Mouse (Mus musculus) stomach, embryonic 14.5 days (tissue): ENCODE measurements around the gene Hist1h2bk. TPM values are rescaled to one million over a fixed set of nuclear protein-coding genes. Genes with fewer than 3 reads are reported as not detected.
A peak's percentile ranks its signal among the peaks of the same experiment; 100 is the strongest.
"Not testable (repeated sequence)": the region's sequence is repeated elsewhere in the genome, so short reads cannot be mapped to it uniquely, and the experiment has no call there.

Source experiments
- ATAC-seq: fragments of 200-750 bp; cut with Nextera tagmentation; 2 replicates; pipeline ENCODE4 v1.8.0; 2017; ENCODE audit warnings: low read depth, moderate TSS enrichment; ENCODE audit not compliant: insufficient number of reproducible peaks, insufficient read depth, low FRiP score
- H3K27ac ChIP-seq: fragments of 300-500 bp; sonication (generic); 2 replicates; pipeline ENCODE4 v1.5.1; 2014; ENCODE audit warnings: mild to moderate bottlenecking, low read length, moderate library complexity, mixed read lengths
- H3K27me3 ChIP-seq: fragments of 300-500 bp; sonication (generic); 2 replicates; pipeline ENCODE4 v1.6.1; 2014; ENCODE audit warnings: low read length, control low read depth, mixed read lengths; ENCODE audit not compliant: control insufficient read depth, insufficient read depth
- H3K36me3 ChIP-seq: fragments of 300-500 bp; sonication (generic); 2 replicates; pipeline ENCODE4 v1.6.1; 2014; ENCODE audit warnings: mild to moderate bottlenecking, control low read depth, low read length, moderate library complexity, mixed read lengths; ENCODE audit not compliant: control insufficient read depth, insufficient read depth
- H3K4me1 ChIP-seq: fragments of 300-500 bp; sonication (generic); 2 replicates; pipeline ENCODE4 v1.6.1; 2014; ENCODE audit warnings: low read length, control low read depth, mixed read lengths; ENCODE audit not compliant: control insufficient read depth, insufficient read depth
- H3K4me2 ChIP-seq: fragments of 300-500 bp; sonication (generic); replicated peaks from 2 replicates; pipeline ENCODE4 v1.6.1; 2014; ENCODE audit warnings: low read depth, low read length, control low read depth
- H3K4me3 ChIP-seq: fragments of 300-500 bp; sonication (generic); 2 replicates; pipeline ENCODE4 v1.5.1; 2014; ENCODE audit warnings: low read depth, low read length, control low read depth
- H3K9ac ChIP-seq: fragments of 300-500 bp; sonication (generic); replicated peaks from 2 replicates; pipeline ENCODE4 v1.6.1; 2014; ENCODE audit warnings: low read depth, mild to moderate bottlenecking, control low read depth, low read length, moderate library complexity, mixed read lengths
- H3K9me3 ChIP-seq: fragments of 300-500 bp; sonication (generic); 2 replicates; pipeline ENCODE4 v1.6.1; 2016; ENCODE audit warnings: low read depth, low read length, control low read depth; ENCODE audit not compliant: control insufficient read depth
- WGBS: fragments of 180-500 bp; shearing (Covaris S2); extraction: QIAGEN DNeasy Blood & Tissue Kit; methylation state at CpG from one replicate; pipeline ENCODE4 v1.1.7; 2014; 5-methylcytosine and 5-hydroxymethylcytosine counted together
- polyA plus RNA-seq: library from polyadenylated mRNA; unstranded; fragments of >200 nt; fragmentation: Nextera tagmentation; extraction: Ambion mirVana; gene quantifications from 2 replicates; pipeline ENCODE4 v1.2.1, GENCODE M21; 2014

Hist1h2bk gene
- polyA plus RNA-seq, 1 experiment from 2014 or later, result 7.5 TPM

DNA sequence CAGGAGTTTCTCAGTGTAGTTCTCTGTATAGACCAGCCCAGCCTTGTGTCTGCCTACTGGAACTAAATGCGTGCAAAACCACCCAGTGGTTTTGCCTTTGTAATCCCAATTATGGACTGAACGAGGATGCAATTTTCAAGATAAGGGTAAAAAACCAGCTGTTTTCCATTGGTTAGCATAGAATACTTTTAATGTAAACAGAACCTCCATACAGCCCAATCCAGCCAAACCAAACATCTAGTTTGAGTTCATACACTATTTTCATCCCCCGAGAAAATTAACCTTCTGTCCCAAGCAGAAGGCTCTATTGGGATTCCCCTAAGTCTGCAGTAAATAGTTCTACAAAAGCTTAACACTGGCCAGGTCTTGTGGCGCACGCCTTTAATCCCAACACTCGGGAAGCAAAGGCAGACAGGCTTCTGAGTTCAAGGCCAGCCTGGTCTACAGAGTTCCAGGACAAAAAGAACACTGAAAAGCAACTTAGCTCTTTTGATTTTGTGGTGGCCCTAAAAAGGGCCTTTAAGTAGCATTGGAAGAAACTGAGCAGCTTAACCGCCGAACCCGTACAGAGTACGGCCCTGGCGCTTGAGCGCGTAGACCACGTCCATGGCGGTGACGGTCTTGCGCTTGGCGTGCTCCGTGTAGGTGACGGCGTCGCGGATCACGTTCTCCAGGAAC lies 4.9 kb downstream of the Hist1h2bk start:
- H3K27ac ChIP-seq, result peak overlapping the region; percentile 95
- H3K9me3 ChIP-seq, result no peaks in the 10 kb centered on the region
- peak; percentile 2; the same call in 1 of the 2 replicates for ATAC-seq
- under 1% methylated on average over 20 of the region's 24 CpGs for WGBS
- peak overlapping the region; percentile 40 for H3K4me3 ChIP-seq
- H3K4me1 ChIP-seq, result peaks cover 7% of the 10 kb centered on the region; the same call in 1 of the 2 replicates
- H3K9ac ChIP-seq, result peak overlapping the region; percentile 43
- no peaks in the 10 kb centered on the region for H3K36me3 ChIP-seq
- H3K4me2 ChIP-seq, result peak overlapping the region; percentile 73
- no peaks in the 10 kb centered on the region for H3K27me3 ChIP-seq

DNA sequence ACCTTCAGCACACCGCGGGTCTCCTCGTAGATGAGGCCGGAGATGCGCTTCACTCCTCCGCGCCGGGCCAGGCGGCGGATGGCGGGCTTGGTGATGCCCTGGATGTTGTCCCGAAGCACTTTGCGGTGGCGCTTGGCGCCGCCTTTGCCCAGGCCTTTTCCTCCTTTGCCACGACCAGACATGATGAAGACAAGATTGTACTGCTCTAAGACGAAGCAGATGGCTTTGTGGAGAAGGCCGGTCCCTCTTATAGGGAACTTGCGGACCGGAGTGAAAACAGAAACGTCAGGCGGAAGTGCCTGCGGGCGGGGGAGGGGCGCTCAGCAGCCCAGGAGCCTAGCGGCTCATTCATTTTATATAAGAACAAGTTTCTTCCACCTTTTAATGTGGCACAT lies 5.5 kb downstream of the Hist1h2bk start, which contains the start of gene Hist1h4i:
TSS of gene Hist1h4i (minus strand) at position 221 of the 395 bp plus-strand sequence.
- peak within 1 kb of the TSS; percentile 73 for H3K4me2 ChIP-seq
- under 1% methylated on average over 21 of the region's 27 CpGs for WGBS
- H3K4me3 ChIP-seq, result peak within 1 kb of the TSS; percentile 40
- peak within 1 kb of the TSS; percentile 43 for H3K9ac ChIP-seq
- not testable (repeated sequence) for H3K4me1 ChIP-seq, H3K9me3 ChIP-seq, H3K27me3 ChIP-seq, H3K36me3 ChIP-seq
- peak; percentile 65 for ATAC-seq
- peak within 1 kb of the TSS; percentile 95 for H3K27ac ChIP-seq

DNA sequence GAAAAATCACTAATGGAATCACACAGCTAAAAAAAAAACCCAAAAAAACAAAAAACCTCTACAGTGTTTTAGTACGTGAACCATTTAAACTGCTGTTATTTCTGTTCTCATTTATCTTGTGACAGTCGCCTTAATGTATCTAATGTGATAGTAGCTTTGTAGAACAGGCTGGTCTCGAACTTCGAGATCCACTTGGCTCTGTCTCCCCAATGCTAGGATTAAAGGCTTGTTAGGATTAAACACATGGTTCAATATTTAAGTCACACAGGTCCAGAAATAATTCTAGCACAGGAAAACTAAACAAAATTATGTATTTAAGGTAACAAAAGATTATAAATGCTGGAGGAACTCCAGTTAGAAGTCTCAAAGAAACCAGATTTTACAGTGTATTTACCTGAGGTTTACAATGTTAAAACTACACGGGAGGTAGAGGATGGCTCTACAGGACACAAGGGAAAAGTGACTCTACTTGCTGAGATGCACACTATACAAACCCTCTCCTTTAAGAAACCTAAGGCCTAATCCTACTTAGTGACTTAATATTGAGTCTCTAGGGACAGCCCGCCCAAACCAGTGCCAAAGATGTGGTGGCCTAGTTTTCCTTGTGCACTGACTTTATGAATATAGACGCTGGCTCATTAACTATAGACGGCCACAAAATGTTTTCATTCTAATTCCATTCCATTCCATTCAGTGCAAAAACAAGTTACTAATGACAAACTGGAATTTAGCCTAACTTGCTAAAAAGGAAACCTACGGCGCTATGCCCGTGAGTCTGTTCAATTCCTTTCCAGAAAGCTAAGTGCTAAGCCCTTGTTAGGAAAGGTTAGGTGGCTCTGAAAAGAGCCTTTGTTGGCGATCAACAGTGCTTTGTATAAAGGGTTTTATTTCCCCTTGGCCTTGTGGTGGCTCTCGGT lies 6.2 kb downstream of the Hist1h2bk start:
- Histone ChIP-seq H3K27me3 (no peaks in the 10 kb centered on the region), H3K9me3 (no peaks in the 10 kb centered on the region), H3K27ac (peak overlapping the region; percentile 95), H3K9ac (peak overlapping the region; percentile 41), H3K4me2 (peak overlapping the region; percentile 73), H3K4me1 (peaks cover 2% of the 10 kb centered on the region; the same call in 1 of the 2 replicates), H3K4me3 (peak overlapping the region; percentile 40), H3K36me3 (no peaks in the 10 kb centered on the region)
- 2% methylated on average over 13 of the region's 13 CpGs for WGBS
- ATAC-seq, result no peak

DNA sequence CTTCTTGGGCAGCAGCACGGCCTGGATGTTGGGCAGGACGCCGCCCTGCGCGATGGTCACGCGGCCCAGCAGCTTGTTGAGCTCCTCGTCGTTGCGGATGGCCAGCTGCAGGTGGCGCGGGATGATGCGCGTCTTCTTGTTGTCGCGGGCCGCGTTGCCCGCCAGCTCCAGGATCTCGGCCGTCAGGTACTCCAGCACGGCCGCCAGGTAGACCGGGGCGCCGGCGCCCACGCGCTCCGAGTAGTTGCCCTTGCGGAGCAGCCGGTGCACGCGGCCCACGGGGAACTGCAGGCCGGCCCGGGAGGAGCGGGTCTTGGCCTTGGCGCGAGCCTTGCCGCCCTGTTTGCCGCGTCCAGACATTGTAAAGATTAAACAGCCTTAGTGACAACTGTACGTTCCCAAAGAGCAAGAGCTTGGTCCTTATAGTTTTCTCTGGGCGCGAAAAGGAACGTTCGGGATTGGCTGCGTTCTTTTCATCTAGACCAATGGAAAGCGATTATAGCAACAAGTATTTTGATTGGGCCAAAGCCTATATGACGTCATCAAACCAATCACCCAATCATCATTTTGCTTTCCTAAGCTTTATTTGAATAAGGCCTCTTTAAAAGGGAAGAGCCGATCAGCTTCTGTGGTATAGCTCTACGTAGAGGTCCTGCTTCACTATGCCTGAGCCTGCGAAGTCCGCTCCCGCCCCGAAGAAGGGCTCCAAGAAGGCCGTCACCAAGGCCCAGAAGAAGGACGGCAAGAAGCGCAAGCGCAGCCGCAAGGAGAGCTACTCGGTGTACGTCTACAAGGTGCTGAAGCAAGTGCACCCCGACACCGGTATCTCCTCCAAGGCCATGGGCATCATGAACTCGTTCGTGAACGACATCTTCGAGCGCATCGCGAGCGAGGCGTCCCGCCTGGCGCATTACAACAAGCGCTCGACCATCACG lies 7.2 kb downstream of the Hist1h2bk start, which contains the start of the genes Hist1h2ag and Hist1h2bj:
TSS of gene Hist1h2ag (minus strand) at position 377 of the 935 bp plus-strand sequence.
TSS of gene Hist1h2bj (plus strand) at position 647 of the 935 bp plus-strand sequence.
- peak; percentile 94 for ATAC-seq
- WGBS, result 0% methylated on average over 33 of the region's 80 CpGs
- not testable (repeated sequence) for H3K9me3 ChIP-seq, H3K27me3 ChIP-seq, H3K36me3 ChIP-seq, H3K4me1 ChIP-seq
- Histone ChIP-seq H3K4me2 (peak within 1 kb of the TSS; percentile 73), H3K9ac (peak within 1 kb of the TSS; percentile 41), H3K4me3 (peak within 1 kb of the TSS; percentile 40), H3K27ac (peak within 1 kb of the TSS; percentile 95)

DNA sequence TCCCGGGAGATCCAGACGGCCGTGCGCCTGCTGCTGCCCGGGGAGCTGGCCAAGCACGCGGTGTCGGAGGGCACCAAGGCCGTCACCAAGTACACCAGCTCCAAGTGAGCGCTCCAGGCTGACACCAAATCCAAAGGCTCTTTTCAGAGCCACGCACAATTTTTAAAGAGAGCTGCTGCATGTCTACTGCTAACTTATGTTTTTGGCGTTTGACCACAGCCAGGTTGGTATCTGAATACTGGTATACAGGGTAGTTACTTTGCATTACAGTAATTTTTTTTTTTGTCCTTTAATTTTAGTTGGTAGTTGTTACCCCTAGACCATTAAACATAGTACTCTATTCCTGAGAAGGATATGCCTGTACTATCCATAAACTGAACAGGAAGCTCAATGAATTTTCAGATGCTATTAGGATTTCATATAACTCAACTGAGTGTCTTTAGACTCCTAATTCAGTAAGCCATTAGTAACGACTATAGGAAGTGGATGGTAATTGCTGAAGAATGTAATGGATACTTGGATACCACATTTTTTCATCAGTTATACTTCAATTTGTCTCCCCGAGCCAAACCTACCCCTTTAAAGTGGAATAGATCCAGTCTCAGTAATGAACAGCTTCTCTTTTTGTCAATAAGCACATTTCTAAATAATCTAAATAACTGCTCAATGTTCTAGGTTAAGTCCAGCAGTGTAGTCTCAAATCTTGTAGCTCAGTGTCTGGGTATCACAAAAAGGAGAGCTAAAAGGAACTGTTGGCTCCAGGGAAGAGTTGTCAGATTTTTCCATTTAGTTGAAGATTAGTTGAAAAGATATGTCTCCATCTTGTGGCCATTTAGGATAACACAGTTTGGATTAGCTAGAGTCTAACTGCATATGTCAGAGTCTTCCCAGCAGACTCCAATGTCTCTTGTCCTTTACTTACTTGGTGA lies 8.1 kb downstream of the Hist1h2bk start:
- H3K9ac ChIP-seq, result peak overlapping the region; percentile 38
- no peaks in the 10 kb centered on the region for H3K36me3 ChIP-seq
- no peak for ATAC-seq
- WGBS, result under 1% methylated on average over 9 of the region's 14 CpGs
- H3K27me3 ChIP-seq, result no peaks in the 10 kb centered on the region
- H3K27ac ChIP-seq, result peak overlapping the region; percentile 79
- peak overlapping the region; percentile 40 for H3K4me3 ChIP-seq
- 0 out of 2 replicates have a peak, but pooled peaks cover 2% of the 10 kb centered on the region for H3K4me1 ChIP-seq
- H3K4me2 ChIP-seq, result peak overlapping the region; percentile 56
- H3K9me3 ChIP-seq, result no peaks in the 10 kb centered on the region

DNA sequence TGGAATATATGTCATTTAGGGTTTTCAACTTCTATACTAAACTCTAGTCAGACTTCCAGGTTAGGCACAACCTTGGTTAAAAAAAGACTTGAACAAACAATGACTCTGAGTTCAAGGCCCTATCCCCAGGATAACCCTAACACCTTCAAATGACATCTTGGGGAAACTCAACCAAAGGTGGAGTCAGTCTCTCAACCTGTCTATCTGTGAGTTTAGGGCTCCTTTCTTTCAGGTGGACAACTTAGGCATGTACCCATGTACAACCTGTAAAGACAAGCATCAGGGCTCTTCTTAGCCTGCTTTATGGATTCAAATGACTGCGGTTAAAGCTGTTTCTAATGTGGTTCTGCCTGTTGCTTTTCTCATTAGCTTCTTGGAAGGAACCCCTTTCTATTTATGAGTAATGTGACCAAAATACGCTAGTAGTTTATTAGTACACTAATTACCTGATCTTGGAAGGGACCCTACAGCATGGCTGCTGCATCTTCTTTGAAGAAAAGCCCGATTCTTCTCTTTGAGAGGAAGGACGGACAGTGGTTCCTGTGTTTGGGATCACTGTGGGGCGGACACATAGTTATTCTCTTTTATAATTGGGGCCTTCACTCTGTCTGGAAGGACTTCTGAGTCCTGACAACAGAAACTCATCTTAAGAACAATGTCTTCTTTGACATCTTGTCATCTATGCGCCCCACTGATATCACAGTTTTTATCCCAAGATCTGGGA lies 8.9 kb downstream of the Hist1h2bk start:
- Histone ChIP-seq H3K9me3 (no peaks in the 10 kb centered on the region), H3K4me1 (0 out of 2 replicates have a peak, but pooled peaks cover 2% of the 10 kb centered on the region), H3K4me3 (0 out of 2 replicates have a peak overlapping the region, but pooled peaks have one; percentile 40), H3K4me2 (peak overlapping the region; percentile 56), H3K27ac (no peak overlapping the region; the same call in 1 of the 2 replicates), H3K36me3 (no peaks in the 10 kb centered on the region), H3K9ac (no peak overlapping the region), H3K27me3 (no peaks in the 10 kb centered on the region)
- 89% methylated on average over 6 of the region's 6 CpGs for WGBS
- ATAC-seq, result no peak

DNA sequence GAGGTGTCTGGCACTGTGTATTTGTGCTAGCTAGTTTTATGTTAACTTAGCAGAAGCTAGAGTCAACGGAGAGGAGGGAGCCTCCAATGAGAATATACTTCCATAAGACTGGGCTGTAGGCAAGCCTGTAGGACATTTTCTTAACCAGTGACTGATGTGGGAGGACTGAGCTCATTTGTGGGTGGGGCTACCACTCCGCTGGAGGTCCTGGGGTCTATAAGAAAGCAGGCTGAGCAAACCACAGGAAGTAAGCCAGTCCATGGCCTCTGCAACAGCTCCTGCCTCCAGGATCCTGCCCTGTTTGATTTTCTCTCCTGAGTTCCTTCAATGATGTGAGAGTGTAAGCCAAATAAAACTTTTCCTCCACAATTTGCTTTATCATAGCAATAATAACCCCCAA lies 9.6 kb downstream of the Hist1h2bk start:
- Histone ChIP-seq H3K9ac (no peak overlapping the region), H3K27me3 (no peaks in the 10 kb centered on the region), H3K4me3 (no peak overlapping the region), H3K27ac (no peak overlapping the region), H3K4me1 (peaks cover 2% of the 10 kb centered on the region; the same call in 1 of the 2 replicates), H3K9me3 (no peaks in the 10 kb centered on the region), H3K36me3 (no peaks in the 10 kb centered on the region), H3K4me2 (no peak overlapping the region)
- WGBS, result 52% methylated on average over 2 of the region's 2 CpGs
- no peak for ATAC-seq
